Mouse (Mus musculus): ENCODE results near the gene Chmp4b. TPM values are rescaled to one million over a fixed set of nuclear protein-coding genes. Genes with fewer than 3 reads are reported as not detected.

Chmp4b gene
- polyA plus RNA-seq, 1 experiment from 2014 or later, result 14.8 TPM

DNA sequence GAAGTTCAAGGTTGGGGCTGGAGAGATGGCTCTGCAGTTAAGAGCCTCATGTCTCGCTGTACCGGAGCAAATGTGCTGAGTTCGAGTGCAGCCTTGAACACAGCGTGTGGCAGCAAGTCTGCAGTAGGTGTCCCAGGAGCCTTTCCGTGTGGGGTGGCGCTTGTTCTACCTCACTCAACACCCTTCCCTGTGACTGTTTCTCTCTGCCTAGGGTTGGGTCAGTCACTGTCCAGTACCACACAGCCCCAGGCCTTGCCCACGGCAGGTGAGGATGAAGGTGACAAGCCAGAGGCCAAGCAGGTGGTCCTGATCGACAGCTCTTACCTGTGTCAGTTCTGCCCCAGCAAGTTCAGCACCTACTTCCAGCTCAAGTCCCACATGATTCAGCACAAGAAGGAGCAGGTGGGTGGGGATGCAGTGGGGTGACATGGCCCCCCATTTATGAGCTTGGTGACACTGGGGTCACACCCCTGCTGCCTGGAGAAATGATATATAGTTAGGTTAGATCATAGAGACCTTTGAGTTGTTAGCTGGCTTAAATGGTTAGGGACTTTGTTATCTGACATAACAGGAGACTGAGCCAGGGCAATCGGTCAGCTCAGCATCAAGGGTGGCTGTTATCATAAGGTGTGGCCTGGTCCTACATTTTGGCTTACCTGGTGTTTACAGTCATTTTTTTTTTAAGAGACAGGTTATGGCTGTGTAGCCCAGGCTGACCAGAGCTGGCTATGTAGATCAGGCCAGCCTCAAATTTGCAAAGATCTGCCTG lies 17.4 kb upstream of the Chmp4b start:
- Histone ChIP-seq H3K9ac (replicated peaks; ENCODE audit: low read length) (no peak overlapping the region), H3K27me3 (ENCODE audit: control insufficient read depth, insufficient read depth, low read length) (no peaks in the 10 kb centered on the region), H3K27ac (replicated peaks; ENCODE audit: low read depth, low read length) (no peak overlapping the region), H3K4me3 (ENCODE audit: low read depth, low read length) (no peak overlapping the region), H3K36me3 (replicated peaks; ENCODE audit: control insufficient read depth, insufficient read depth, low read depth, low read length) (peaks cover 5% of the 10 kb centered on the region), H3K4me2 (ENCODE audit: low read depth, low read length) (no peak overlapping the region), H3K9me3 (replicated peaks; ENCODE audit: control insufficient read depth, low read length) (no peaks in the 10 kb centered on the region), H3K4me1 (ENCODE audit: control insufficient read depth, insufficient read depth, low read length) (no peaks in the 10 kb centered on the region)
- WGBS, result 93% methylated on average over 9 of the region's 9 CpGs
- no peak for DNase-seq (ENCODE audit: low spot score)
- no peak for ATAC-seq (replicated peaks; ENCODE audit: insufficient number of reproducible peaks, low FRiP score, low TSS enrichment, low read depth)

- Histone ChIP-seq H3K27ac (replicated peaks; ENCODE audit: low read depth, low read length) (no peak overlapping the region), H3K4me3 (ENCODE audit: low read depth, low read length) (no peak overlapping the region), H3K4me2 (ENCODE audit: low read depth, low read length) (no peak overlapping the region), H3K4me1 (ENCODE audit: control insufficient read depth, insufficient read depth, low read length) (no peaks in the 10 kb centered on the region), H3K9me3 (replicated peaks; ENCODE audit: control insufficient read depth, low read length) (no peaks in the 10 kb centered on the region), H3K9ac (replicated peaks; ENCODE audit: low read length) (no peak overlapping the region), H3K27me3 (ENCODE audit: control insufficient read depth, insufficient read depth, low read length) (no peaks in the 10 kb centered on the region), H3K36me3 (replicated peaks; ENCODE audit: control insufficient read depth, insufficient read depth, low read depth, low read length) (peaks cover 5% of the 10 kb centered on the region)
- ATAC-seq (replicated peaks; ENCODE audit: insufficient number of reproducible peaks, low FRiP score, low TSS enrichment, low read depth) (no peak), DNase-seq (ENCODE audit: low spot score) (no peak)
- 96% methylated on average over 2 of the region's 2 CpGs for WGBS
Measured at GRCm38 (mm10) chr2:154635826-154636225, 15.7 kb upstream of the Chmp4b start.

GRCm38 (mm10) chr2:154638521-154638920 lies 13.0 kb upstream of the Chmp4b start:
- H3K4me1 ChIP-seq (ENCODE audit: control insufficient read depth, insufficient read depth, low read length), result no peaks in the 10 kb centered on the region
- H3K9ac ChIP-seq (replicated peaks; ENCODE audit: low read length), result no peak overlapping the region
- no peak overlapping the region for H3K4me3 ChIP-seq (ENCODE audit: low read depth, low read length)
- DNase-seq (ENCODE audit: low spot score), result no peak
- no peak overlapping the region for H3K27ac ChIP-seq (replicated peaks; ENCODE audit: low read depth, low read length)
- no peaks in the 10 kb centered on the region for H3K9me3 ChIP-seq (replicated peaks; ENCODE audit: control insufficient read depth, low read length)
- ATAC-seq (replicated peaks; ENCODE audit: insufficient number of reproducible peaks, low FRiP score, low TSS enrichment, low read depth), result no peak
- H3K4me2 ChIP-seq (ENCODE audit: low read depth, low read length), result no peak overlapping the region
- H3K27me3 ChIP-seq (ENCODE audit: control insufficient read depth, insufficient read depth, low read length), result no peaks in the 10 kb centered on the region
- H3K36me3 ChIP-seq (replicated peaks; ENCODE audit: control insufficient read depth, insufficient read depth, low read depth, low read length), result peaks cover 5% of the 10 kb centered on the region
- WGBS, result 96% methylated on average over 3 of the region's 3 CpGs

GRCm38 (mm10) chr2:154639115-154639514 lies 12.4 kb upstream of the Chmp4b start:
- ATAC-seq (replicated peaks; ENCODE audit: insufficient number of reproducible peaks, low FRiP score, low TSS enrichment, low read depth) (no peak), DNase-seq (ENCODE audit: low spot score) (no peak)
- H3K27me3 ChIP-seq (ENCODE audit: control insufficient read depth, insufficient read depth, low read length), result no peaks in the 10 kb centered on the region
- H3K36me3 ChIP-seq (replicated peaks; ENCODE audit: control insufficient read depth, insufficient read depth, low read depth, low read length), result peaks cover 5% of the 10 kb centered on the region
- no peak overlapping the region for H3K4me3 ChIP-seq (ENCODE audit: low read depth, low read length)
- H3K9me3 ChIP-seq (replicated peaks; ENCODE audit: control insufficient read depth, low read length), result no peaks in the 10 kb centered on the region
- H3K9ac ChIP-seq (replicated peaks; ENCODE audit: low read length), result no peak overlapping the region
- H3K4me1 ChIP-seq (ENCODE audit: control insufficient read depth, insufficient read depth, low read length), result no peaks in the 10 kb centered on the region
- H3K4me2 ChIP-seq (ENCODE audit: low read depth, low read length), result no peak overlapping the region
- no peak overlapping the region for H3K27ac ChIP-seq (replicated peaks; ENCODE audit: low read depth, low read length)
- WGBS, result 94% methylated on average over 4 of the region's 4 CpGs

GRCm38 (mm10) chr2:154641176-154641575 lies 10.3 kb upstream of the Chmp4b start:
- Histone ChIP-seq H3K36me3 (replicated peaks; ENCODE audit: control insufficient read depth, insufficient read depth, low read depth, low read length) (peaks cover 5% of the 10 kb centered on the region), H3K27me3 (ENCODE audit: control insufficient read depth, insufficient read depth, low read length) (no peaks in the 10 kb centered on the region), H3K9ac (replicated peaks; ENCODE audit: low read length) (no peak overlapping the region), H3K9me3 (replicated peaks; ENCODE audit: control insufficient read depth, low read length) (no peaks in the 10 kb centered on the region), H3K4me3 (ENCODE audit: low read depth, low read length) (no peak overlapping the region), H3K4me2 (ENCODE audit: low read depth, low read length) (no peak overlapping the region), H3K27ac (replicated peaks; ENCODE audit: low read depth, low read length) (no peak overlapping the region), H3K4me1 (ENCODE audit: control insufficient read depth, insufficient read depth, low read length) (no peaks in the 10 kb centered on the region)
- ATAC-seq (replicated peaks; ENCODE audit: insufficient number of reproducible peaks, low FRiP score, low TSS enrichment, low read depth) (no peak), DNase-seq (ENCODE audit: low spot score) (no peak)
- 64% methylated on average over 8 of the region's 8 CpGs for WGBS

DNA sequence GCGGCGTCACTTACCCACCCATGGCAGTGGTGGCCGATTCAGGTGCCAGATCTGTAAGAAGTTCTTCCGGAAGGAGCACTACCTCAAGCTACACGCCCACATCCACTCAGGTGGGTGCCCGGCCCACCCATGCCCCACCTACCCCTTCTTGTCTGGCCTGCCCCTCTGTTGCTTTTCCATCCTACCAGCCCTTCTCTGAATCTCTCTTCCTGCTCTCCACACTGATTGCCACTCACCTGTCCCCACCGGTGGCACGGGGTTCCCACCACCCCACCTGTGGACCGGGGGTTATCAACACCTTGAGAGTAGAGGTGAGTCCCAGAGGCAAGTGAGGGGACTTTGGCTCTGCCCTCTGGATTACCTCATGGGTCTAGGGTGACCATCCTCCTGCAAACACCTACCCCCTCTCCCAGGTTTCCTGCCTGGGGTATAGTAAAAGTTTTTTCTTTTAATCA lies 9.5 kb upstream of the Chmp4b start:
- Histone ChIP-seq H3K36me3 (replicated peaks; ENCODE audit: control insufficient read depth, insufficient read depth, low read depth, low read length) (peaks cover 5% of the 10 kb centered on the region), H3K27ac (replicated peaks; ENCODE audit: low read depth, low read length) (no peak overlapping the region), H3K9ac (replicated peaks; ENCODE audit: low read length) (no peak overlapping the region), H3K27me3 (ENCODE audit: control insufficient read depth, insufficient read depth, low read length) (no peaks in the 10 kb centered on the region), H3K4me1 (ENCODE audit: control insufficient read depth, insufficient read depth, low read length) (no peaks in the 10 kb centered on the region), H3K4me3 (ENCODE audit: low read depth, low read length) (no peak overlapping the region), H3K9me3 (replicated peaks; ENCODE audit: control insufficient read depth, low read length) (no peaks in the 10 kb centered on the region), H3K4me2 (ENCODE audit: low read depth, low read length) (no peak overlapping the region)
- DNase-seq (ENCODE audit: low spot score) (no peak), ATAC-seq (replicated peaks; ENCODE audit: insufficient number of reproducible peaks, low FRiP score, low TSS enrichment, low read depth) (no peak)
- WGBS, result 96% methylated on average over 9 of the region's 9 CpGs

- Histone ChIP-seq H3K27me3 (ENCODE audit: control insufficient read depth, insufficient read depth, low read length) (no peaks in the 10 kb centered on the region), H3K9ac (replicated peaks; ENCODE audit: low read length) (no peak overlapping the region), H3K27ac (replicated peaks; ENCODE audit: low read depth, low read length) (no peak overlapping the region), H3K4me1 (ENCODE audit: control insufficient read depth, insufficient read depth, low read length) (no peaks in the 10 kb centered on the region), H3K4me3 (ENCODE audit: low read depth, low read length) (no peak overlapping the region), H3K4me2 (ENCODE audit: low read depth, low read length) (no peak overlapping the region), H3K9me3 (replicated peaks; ENCODE audit: control insufficient read depth, low read length) (no peaks in the 10 kb centered on the region), H3K36me3 (replicated peaks; ENCODE audit: control insufficient read depth, insufficient read depth, low read depth, low read length) (peaks cover 5% of the 10 kb centered on the region)
- DNase-seq (ENCODE audit: low spot score) (no peak), ATAC-seq (replicated peaks; ENCODE audit: insufficient number of reproducible peaks, low FRiP score, low TSS enrichment, low read depth) (no peak)
- 86% methylated on average over 6 of the region's 6 CpGs for WGBS
Measured at GRCm38 (mm10) chr2:154642712-154643385, 8.7 kb upstream of the Chmp4b start.

DNA sequence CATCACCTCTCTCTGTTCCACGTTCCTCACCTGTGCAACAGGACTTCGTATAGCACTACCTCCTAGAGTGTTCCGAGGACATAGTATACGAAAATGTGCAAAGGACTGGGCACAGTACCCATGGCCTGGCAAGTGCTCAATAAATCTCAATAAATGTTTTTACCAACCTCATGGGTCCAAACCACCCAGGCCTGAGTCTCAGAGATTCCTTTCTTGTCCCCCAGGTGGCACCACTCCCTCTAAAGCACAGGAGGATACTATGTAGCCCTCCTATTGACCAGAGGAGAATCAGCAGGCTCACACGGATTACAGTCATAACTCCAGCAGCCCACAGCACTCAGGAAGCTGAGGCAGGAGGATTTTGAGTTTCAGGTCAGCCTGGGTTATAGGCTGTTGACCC lies 4.9 kb upstream of the Chmp4b start:
- Histone ChIP-seq H3K4me3 (ENCODE audit: low read depth, low read length) (no peak overlapping the region), H3K4me2 (ENCODE audit: low read depth, low read length) (no peak overlapping the region), H3K27me3 (ENCODE audit: control insufficient read depth, insufficient read depth, low read length) (no peaks in the 10 kb centered on the region), H3K9ac (replicated peaks; ENCODE audit: low read length) (no peak overlapping the region), H3K9me3 (replicated peaks; ENCODE audit: control insufficient read depth, low read length) (no peaks in the 10 kb centered on the region), H3K36me3 (replicated peaks; ENCODE audit: control insufficient read depth, insufficient read depth, low read depth, low read length) (no peaks in the 10 kb centered on the region), H3K4me1 (ENCODE audit: control insufficient read depth, insufficient read depth, low read length) (no peaks in the 10 kb centered on the region), H3K27ac (replicated peaks; ENCODE audit: low read depth, low read length) (no peak overlapping the region)
- 78% methylated on average over 5 of the region's 5 CpGs for WGBS
- no peak for DNase-seq (ENCODE audit: low spot score)
- no peak for ATAC-seq (replicated peaks; ENCODE audit: insufficient number of reproducible peaks, low FRiP score, low TSS enrichment, low read depth)
